Mouse (Mus musculus) G1E (cell line): ENCODE data around the gene Ska3.

Experiments used
- CTCF ChIP-seq: IDR thresholded peaks from 2 replicates; pipeline ENCODE4 v1.5.1; 2012; ENCODE audit warnings: low read depth, low read length, inconsistent platforms, mixed read lengths
- GATA1 ChIP-seq: IDR thresholded peaks from 2 replicates; pipeline ENCODE4 v1.6.1; 2012; ENCODE audit warnings: borderline replicate concordance, low read length, inconsistent platforms, mixed read lengths
- TAL1 ChIP-seq: conservative IDR thresholded peaks from 2 replicates; pipeline ENCODE4 v1.6.1; 2012; ENCODE audit warnings: low read depth, low read length, inconsistent platforms, mixed read lengths

DNA sequence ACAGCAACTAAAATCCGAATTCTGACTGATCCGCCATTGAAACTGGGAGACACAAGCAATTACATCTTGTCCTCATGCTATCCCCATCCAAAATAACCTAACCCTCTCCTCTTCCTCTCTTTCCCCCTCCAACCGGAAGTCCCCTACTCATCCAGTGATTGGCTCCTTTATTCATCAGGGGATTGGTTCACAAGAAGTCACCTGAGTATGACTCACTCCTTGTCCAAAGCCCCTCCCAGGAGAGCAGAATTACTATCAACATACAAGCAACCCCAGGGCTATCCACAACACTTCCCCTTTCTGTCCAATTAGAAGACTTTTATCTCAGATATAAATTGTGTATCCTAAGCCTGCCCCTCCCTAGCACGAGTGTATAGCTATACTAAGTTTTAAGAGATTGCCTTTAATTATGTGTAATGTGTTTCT, 36.0 kb upstream of the Ska3 start:
- TF ChIP-seq CTCF: no peak
- TF ChIP-seq GATA1: no peak
- no peak for TF ChIP-seq TAL1
